Mouse (Mus musculus) intestine, embryonic 15.5 days (tissue): Measurements from ENCODE around the gene Gm21865. TPM values are rescaled to one million over a fixed set of nuclear protein-coding genes. Genes with fewer than 3 reads are reported as not detected.
"Not testable (repeated sequence)": the region's sequence is repeated elsewhere in the genome, so short reads cannot be mapped to it uniquely, and the experiment has no call there.

Source experiments
- ATAC-seq: fragments of 200-750 bp; cut with Nextera tagmentation; 2 replicates; pipeline ENCODE4 v1.8.0; 2017; ENCODE audit warnings: moderate TSS enrichment, moderate library complexity
- H3K27ac ChIP-seq: fragments of 300-500 bp; sonication (generic); 2 replicates; pipeline ENCODE4 v1.5.1; 2015; ENCODE audit warnings: mild to moderate bottlenecking, inconsistent platforms
- H3K27me3 ChIP-seq: fragments of 300-500 bp; sonication (generic); replicated peaks from 2 replicates; pipeline ENCODE4 v1.6.1; 2015; ENCODE audit warnings: inconsistent platforms
- H3K36me3 ChIP-seq: fragments of 300-500 bp; sonication (generic); 2 replicates; pipeline ENCODE4 v1.6.1; 2015; ENCODE audit warnings: inconsistent platforms
- H3K4me1 ChIP-seq: fragments of 300-500 bp; sonication (generic); replicated peaks from 2 replicates; pipeline ENCODE4 v1.6.1; 2015; ENCODE audit warnings: inconsistent platforms
- H3K4me2 ChIP-seq: fragments of 300-500 bp; sonication (generic); replicated peaks from 2 replicates; pipeline ENCODE4 v1.6.1; 2015; ENCODE audit warnings: mild to moderate bottlenecking, inconsistent platforms
- H3K4me3 ChIP-seq: fragments of 300-500 bp; sonication (generic); replicated peaks from 2 replicates; pipeline ENCODE4 v1.5.1; 2015; ENCODE audit warnings: inconsistent platforms
- H3K9ac ChIP-seq: fragments of 300-500 bp; sonication (generic); 2 replicates; pipeline ENCODE4 v1.6.1; 2015; ENCODE audit warnings: inconsistent platforms
- H3K9me3 ChIP-seq: fragments of 300-500 bp; sonication (generic); 2 replicates; pipeline ENCODE4 v1.6.1; 2016; ENCODE audit warnings: inconsistent platforms
- WGBS: fragments of 180-500 bp; shearing (Covaris S2); methylation state at CpG from one replicate; pipeline ENCODE4 v1.1.7; 2015; 5-methylcytosine and 5-hydroxymethylcytosine counted together
- polyA plus RNA-seq: library from polyadenylated mRNA; unstranded; fragments of >200 nt; fragmentation: Nextera tagmentation; extraction: Ambion mirVana; gene quantifications from 2 replicates; pipeline ENCODE4 v1.2.1, GENCODE M21; 2015

Gene Gm21865
- polyA plus RNA-seq: not detected in 2 replicates

- not testable (repeated sequence) for H3K4me2 ChIP-seq, H3K9me3 ChIP-seq, H3K4me3 ChIP-seq, ATAC-seq, H3K27ac ChIP-seq, H3K36me3 ChIP-seq, H3K9ac ChIP-seq, H3K4me1 ChIP-seq, H3K27me3 ChIP-seq
- no CpG with 5 or more reads among the region's 7 CpGs for WGBS
Measured at GRCm38 (mm10) chrY:40316803-40317202, at the start of gene Gm21865. Gm21865 (minus strand) TSS chrY:40316903.

Other genes with a start within 250 kb of the Gm21865 start
- not detected in 2 replicates for gene Gm21882, start 64.6 kb upstream of the Gm21865 start, polyA plus RNA-seq